Mouse (Mus musculus) neural tube, embryonic 11.5 days (tissue): ENCODE data around the gene Zfand3. TPM values are rescaled to one million over a fixed set of nuclear protein-coding genes. Genes with fewer than 3 reads are reported as not detected.
A peak's percentile ranks its signal among the peaks of the same experiment; 100 is the strongest.

Source experiments
- ATAC-seq: fragments of 200-750 bp; cut with Nextera tagmentation; 2 replicates; pipeline ENCODE4 v1.8.0; 2017; ENCODE audit warnings: moderate number of reproducible peaks, mild to moderate bottlenecking, moderate TSS enrichment, moderate library complexity; ENCODE audit not compliant: insufficient read depth, low FRiP score, low TSS enrichment
- DNase-seq: peaks from one replicate; pipeline ENCODE4 v3.0.0-alpha.2; 2015; ENCODE audit warnings: low spot score
- H3K27ac ChIP-seq: fragments of 300-500 bp; sonication (generic); 2 replicates; pipeline ENCODE4 v1.5.1; 2014; ENCODE audit warnings: low read depth, mild to moderate bottlenecking, low read length
- H3K27me3 ChIP-seq: fragments of 300-500 bp; sonication (generic); 2 replicates; pipeline ENCODE4 v1.6.1; 2014; ENCODE audit warnings: mild to moderate bottlenecking, low read length, mixed read lengths; ENCODE audit not compliant: control insufficient read depth, insufficient read depth
- H3K36me3 ChIP-seq: fragments of 300-500 bp; sonication (generic); 2 replicates; pipeline ENCODE4 v1.6.1; 2014; ENCODE audit warnings: mild to moderate bottlenecking, low read length, moderate library complexity, mixed read lengths; ENCODE audit not compliant: control insufficient read depth, insufficient read depth
- H3K4me1 ChIP-seq: fragments of 300-500 bp; sonication (generic); 2 replicates; pipeline ENCODE4 v1.6.1; 2014; ENCODE audit warnings: low read length, mixed read lengths; ENCODE audit not compliant: control insufficient read depth, insufficient read depth
- H3K4me2 ChIP-seq: fragments of 300-500 bp; sonication (generic); 2 replicates; pipeline ENCODE4 v1.6.1; 2014; ENCODE audit warnings: low read depth, mild to moderate bottlenecking, moderate library complexity
- H3K4me3 ChIP-seq: fragments of 300-500 bp; sonication (generic); 2 replicates; pipeline ENCODE4 v1.5.1; 2014; ENCODE audit warnings: low read depth, low read length
- H3K9ac ChIP-seq: fragments of 300-500 bp; sonication (generic); 2 replicates; pipeline ENCODE4 v1.6.1; 2014; ENCODE audit warnings: mild to moderate bottlenecking, low read length
- H3K9me3 ChIP-seq: fragments of 300-500 bp; sonication (generic); 2 replicates; pipeline ENCODE4 v1.6.1; 2016; ENCODE audit warnings: low read length; ENCODE audit not compliant: control insufficient read depth
- WGBS: fragments of 180-500 bp; shearing (Covaris S2); extraction: QIAGEN DNeasy Blood & Tissue Kit; methylation state at CpG from one replicate; pipeline ENCODE4 v1.1.7; 2014; 5-methylcytosine and 5-hydroxymethylcytosine counted together
- polyA plus RNA-seq: library from polyadenylated mRNA; unstranded; fragments of >200 nt; fragmentation: Nextera tagmentation; extraction: Ambion mirVana; gene quantifications from 2 replicates; pipeline ENCODE4 v1.2.1, GENCODE M21; 2014

Zfand3 gene
- polyA plus RNA-seq: 65.8 and 67.0 TPM in 2 replicates

GRCm38 (mm10) chr17:30004203-30005102 lies at the start of gene Zfand3:
TSS of gene Zfand3 (plus strand) at chr17:30004733.
- peak; percentile 97 for DNase-seq
- peak within 1 kb of the TSS; percentile 100 for H3K27ac ChIP-seq
- peak within 1 kb of the TSS; percentile 95 for H3K9ac ChIP-seq
- peak within 1 kb of the TSS; percentile 98 for H3K4me3 ChIP-seq
- ATAC-seq: peak; percentile 91
- H3K27me3 ChIP-seq: no peaks in the 10 kb centered on the region
- peaks cover 33% of the 10 kb centered on the region for H3K4me1 ChIP-seq
- WGBS: under 1% methylated on average over 66 of the region's 93 CpGs
- H3K36me3 ChIP-seq: no peaks in the 10 kb centered on the region
- H3K4me2 ChIP-seq: peak within 1 kb of the TSS; percentile 84
- no peaks in the 10 kb centered on the region for H3K9me3 ChIP-seq

GRCm38 (mm10) chr17:29955880-29956279 lies 48.7 kb upstream of the Zfand3 start:
- no peak for DNase-seq
- Histone ChIP-seq H3K4me1 (no peaks in the 10 kb centered on the region), H3K27ac (no peak overlapping the region), H3K36me3 (no peaks in the 10 kb centered on the region), H3K27me3 (no peaks in the 10 kb centered on the region), H3K4me3 (no peak overlapping the region), H3K9ac (no peak overlapping the region), H3K9me3 (no peaks in the 10 kb centered on the region), H3K4me2 (no peak overlapping the region)
- 73% methylated on average over 8 of the region's 8 CpGs for WGBS
- ATAC-seq: no peak

GRCm38 (mm10) chr17:29963730-29964259 lies 40.7 kb upstream of the Zfand3 start:
- Histone ChIP-seq H3K27ac (no peak overlapping the region), H3K9ac (peak overlapping the region; percentile 1; the same call in 1 of the 2 replicates), H3K36me3 (no peaks in the 10 kb centered on the region), H3K4me2 (peak overlapping the region; percentile 11), H3K4me1 (peaks cover 19% of the 10 kb centered on the region), H3K27me3 (0 out of 2 replicates have a peak, but pooled peaks cover 2% of the 10 kb centered on the region), H3K9me3 (no peaks in the 10 kb centered on the region), H3K4me3 (no peak overlapping the region)
- WGBS: 2% methylated on average over 11 of the region's 11 CpGs
- no peak for DNase-seq
- ATAC-seq: peak; percentile 27; the same call in 1 of the 2 replicates

- no peaks in the 10 kb centered on the region for H3K36me3 ChIP-seq
- H3K4me3 ChIP-seq: no peak overlapping the region
- 8% methylated on average over 5 of the region's 5 CpGs for WGBS
- DNase-seq: no peak
- H3K27me3 ChIP-seq: 0 out of 2 replicates have a peak, but pooled peaks cover 2% of the 10 kb centered on the region
- no peak; the same call in 1 of the 2 replicates for ATAC-seq
- no peak overlapping the region for H3K4me2 ChIP-seq
- H3K27ac ChIP-seq: no peak overlapping the region
- H3K9me3 ChIP-seq: no peaks in the 10 kb centered on the region
- no peak overlapping the region for H3K9ac ChIP-seq
- peaks cover 19% of the 10 kb centered on the region for H3K4me1 ChIP-seq
These were observed 39.0 kb upstream of the Zfand3 start for GRCm38 (mm10) chr17:29965506-29965905.

GRCm38 (mm10) chr17:29970037-29970555 lies 34.4 kb upstream of the Zfand3 start, which contains the start of gene Mdga1:
TSS of gene Mdga1 (minus strand) at chr17:29970087.
- Histone ChIP-seq H3K27me3 (no peaks in the 10 kb centered on the region), H3K4me2 (no peak within 1 kb of the TSS), H3K9me3 (no peaks in the 10 kb centered on the region), H3K9ac (no peak within 1 kb of the TSS), H3K27ac (no peak within 1 kb of the TSS), H3K4me3 (no peak within 1 kb of the TSS), H3K36me3 (no peaks in the 10 kb centered on the region), H3K4me1 (no peaks in the 10 kb centered on the region; the same call in 1 of the 2 replicates)
- ATAC-seq (no peak), DNase-seq (no peak)
- 75% methylated on average over 7 of the region's 7 CpGs for WGBS

GRCm38 (mm10) chr17:29971761-29972432 lies 32.6 kb upstream of the Zfand3 start:
- Histone ChIP-seq H3K27me3 (no peaks in the 10 kb centered on the region), H3K9me3 (no peaks in the 10 kb centered on the region), H3K4me2 (no peak overlapping the region), H3K9ac (no peak overlapping the region), H3K27ac (no peak overlapping the region), H3K4me3 (no peak overlapping the region), H3K4me1 (no peaks in the 10 kb centered on the region), H3K36me3 (no peaks in the 10 kb centered on the region)
- no peak for ATAC-seq
- DNase-seq: no peak
- 44% methylated on average over 15 of the region's 15 CpGs for WGBS

- H3K4me3 ChIP-seq: no peak overlapping the region
- no peak overlapping the region for H3K9ac ChIP-seq
- H3K36me3 ChIP-seq: no peaks in the 10 kb centered on the region
- 94% methylated on average over 7 of the region's 7 CpGs for WGBS
- H3K27me3 ChIP-seq: no peaks in the 10 kb centered on the region
- no peak overlapping the region for H3K27ac ChIP-seq
- H3K4me2 ChIP-seq: no peak overlapping the region
- no peaks in the 10 kb centered on the region for H3K9me3 ChIP-seq
- no peaks in the 10 kb centered on the region for H3K4me1 ChIP-seq
- DNase-seq (no peak), ATAC-seq (no peak)
These were observed 31.3 kb upstream of the Zfand3 start for GRCm38 (mm10) chr17:29973226-29973625.

GRCm38 (mm10) chr17:29975731-29976130 lies 28.8 kb upstream of the Zfand3 start:
- no peaks in the 10 kb centered on the region for H3K27me3 ChIP-seq
- no peak overlapping the region for H3K27ac ChIP-seq
- ATAC-seq (peak; percentile 48; the same call in 1 of the 2 replicates), DNase-seq (peak; percentile 86)
- H3K9ac ChIP-seq: no peak overlapping the region
- H3K9me3 ChIP-seq: no peaks in the 10 kb centered on the region
- WGBS: 7% methylated on average over 8 of the region's 8 CpGs
- H3K4me3 ChIP-seq: no peak overlapping the region
- no peaks in the 10 kb centered on the region for H3K4me1 ChIP-seq
- no peak overlapping the region for H3K4me2 ChIP-seq
- H3K36me3 ChIP-seq: no peaks in the 10 kb centered on the region
